Mouse (Mus musculus): ENCODE results near the gene Tox4. TPM values are rescaled to one million over a fixed set of nuclear protein-coding genes. Genes with fewer than 3 reads are reported as not detected.
"Not testable (repeated sequence)": the region's sequence is repeated elsewhere in the genome, so short reads cannot be mapped to it uniquely, and the experiment has no call there.

The Tox4 gene
- polyA plus RNA-seq, 1 experiment = 10.3 TPM

DNA sequence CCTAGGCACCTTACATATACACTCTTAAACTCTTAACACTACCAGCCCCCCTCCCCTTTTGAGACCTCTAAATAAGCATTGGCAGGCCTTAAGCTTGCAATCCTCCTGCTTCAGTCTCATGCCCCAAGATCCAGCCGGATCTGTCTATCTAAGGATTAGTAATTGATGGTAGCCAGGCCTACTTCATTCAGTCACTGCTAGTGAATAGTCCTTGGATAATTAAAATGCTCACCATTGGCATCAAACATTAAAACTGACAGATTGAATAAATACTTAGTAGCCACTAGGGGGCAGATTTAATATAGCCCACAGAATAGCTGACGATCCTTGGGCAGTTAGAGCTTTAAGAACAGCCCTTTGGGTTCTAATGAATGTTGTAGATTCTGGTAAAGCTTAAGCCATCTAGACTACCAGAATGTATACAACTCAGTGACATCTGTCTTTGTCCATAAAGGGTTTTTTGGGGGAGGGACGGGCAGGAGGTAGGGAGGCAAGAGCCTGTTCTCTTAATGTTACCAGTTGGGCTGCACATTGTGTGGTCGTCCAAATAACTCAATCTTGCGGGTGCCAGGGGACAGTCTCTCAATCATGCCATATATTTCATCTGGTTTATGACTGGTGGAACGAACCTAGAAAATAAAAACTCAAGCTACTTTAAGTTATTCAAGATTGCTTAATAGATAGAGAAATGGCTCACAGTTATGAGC is 16.8 kb downstream of the Tox4 start:
- no peak overlapping the region for H3K4me3 ChIP-seq (ENCODE audit: insufficient read depth, low read depth, low read length)
- H3K4me1 ChIP-seq (ENCODE audit: control insufficient read depth, insufficient read depth, insufficient read length, low read length) = no peaks in the 10 kb centered on the region
- no peak overlapping the region for H3K27ac ChIP-seq (replicated peaks; ENCODE audit: low read depth, low read length)

- not testable (repeated sequence) for H3K4me1 ChIP-seq (ENCODE audit: control insufficient read depth, insufficient read depth, insufficient read length, low read length); H3K4me3 ChIP-seq (ENCODE audit: insufficient read depth, low read depth, low read length); H3K27ac ChIP-seq (replicated peaks; ENCODE audit: low read depth, low read length)
Observed at GRCm38 (mm10) chr14:52303517-52303916, 24.6 kb downstream of the Tox4 start.

GRCm38 (mm10) chr14:52304644-52305271 is 25.8 kb downstream of the Tox4 start, which contains the start of gene Mettl3:
Mettl3 (minus strand) TSS chr14:52305128.
- Histone ChIP-seq H3K27ac (replicated peaks; ENCODE audit: low read depth, low read length) (peak within 1 kb of the TSS; percentile 86), H3K4me3 (ENCODE audit: insufficient read depth, low read depth, low read length) (peak within 1 kb of the TSS; percentile 80), H3K4me1 (ENCODE audit: control insufficient read depth, insufficient read depth, insufficient read length, low read length) (no peaks in the 10 kb centered on the region)

GRCm38 (mm10) chr14:52306100-52306499 is 27.2 kb downstream of the Tox4 start:
- Histone ChIP-seq H3K4me1 (ENCODE audit: control insufficient read depth, insufficient read depth, insufficient read length, low read length) (no peaks in the 10 kb centered on the region), H3K4me3 (ENCODE audit: insufficient read depth, low read depth, low read length) (no peak overlapping the region), H3K27ac (replicated peaks; ENCODE audit: low read depth, low read length) (no peak overlapping the region)

GRCm38 (mm10) chr14:52310343-52310742 is 31.4 kb downstream of the Tox4 start:
- not testable (repeated sequence) for H3K4me3 ChIP-seq (ENCODE audit: insufficient read depth, low read depth, low read length); H3K27ac ChIP-seq (replicated peaks; ENCODE audit: low read depth, low read length); H3K4me1 ChIP-seq (ENCODE audit: control insufficient read depth, insufficient read depth, insufficient read length, low read length)

GRCm38 (mm10) chr14:52310906-52311305 is 32.0 kb downstream of the Tox4 start:
- Histone ChIP-seq H3K4me3 (ENCODE audit: insufficient read depth, low read depth, low read length) (no peak overlapping the region), H3K27ac (replicated peaks; ENCODE audit: low read depth, low read length) (no peak overlapping the region), H3K4me1 (ENCODE audit: control insufficient read depth, insufficient read depth, insufficient read length, low read length) (no peaks in the 10 kb centered on the region)

GRCm38 (mm10) chr14:52313931-52314807 is 35.2 kb downstream of the Tox4 start:
- peak overlapping the region; percentile 23; the same call in 1 of the 2 replicates for H3K4me3 ChIP-seq (ENCODE audit: insufficient read depth, low read depth, low read length)
- H3K4me1 ChIP-seq (ENCODE audit: control insufficient read depth, insufficient read depth, insufficient read length, low read length) = no peaks in the 10 kb centered on the region
- H3K27ac ChIP-seq (replicated peaks; ENCODE audit: low read depth, low read length) = no peak overlapping the region

DNA sequence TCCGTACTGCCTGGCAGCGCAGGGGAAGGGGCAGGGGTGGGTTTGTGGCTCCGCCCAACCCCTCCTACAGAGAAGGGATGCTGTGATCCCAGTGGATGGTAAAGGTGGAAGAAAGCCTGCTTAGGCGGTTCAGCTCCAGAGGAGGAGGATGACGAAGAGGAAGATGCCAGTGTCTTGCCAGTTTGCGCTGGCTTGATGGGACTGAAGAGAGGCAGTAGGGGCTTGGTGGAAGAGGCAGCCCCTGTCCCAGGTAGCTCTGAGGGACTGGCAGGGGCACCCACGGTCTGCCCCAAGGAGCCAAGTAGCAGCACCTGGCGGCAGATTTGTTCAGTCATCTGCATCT is 35.8 kb downstream of the Tox4 start:
- H3K4me3 ChIP-seq (ENCODE audit: insufficient read depth, low read depth, low read length) = 0 out of 2 replicates have a peak overlapping the region, but pooled peaks have one; percentile 15
- no peak overlapping the region for H3K27ac ChIP-seq (replicated peaks; ENCODE audit: low read depth, low read length)
- no peaks in the 10 kb centered on the region for H3K4me1 ChIP-seq (ENCODE audit: control insufficient read depth, insufficient read depth, insufficient read length, low read length)

- no peaks in the 10 kb centered on the region for H3K4me1 ChIP-seq (ENCODE audit: control insufficient read depth, insufficient read depth, insufficient read length, low read length)
- H3K4me3 ChIP-seq (ENCODE audit: insufficient read depth, low read depth, low read length) = peak overlapping the region; percentile 86
- no peak overlapping the region for H3K27ac ChIP-seq (replicated peaks; ENCODE audit: low read depth, low read length)
Observed at GRCm38 (mm10) chr14:52315283-52315780, 36.4 kb downstream of the Tox4 start.

- no peaks in the 10 kb centered on the region for H3K4me1 ChIP-seq (ENCODE audit: control insufficient read depth, insufficient read depth, insufficient read length, low read length)
- H3K4me3 ChIP-seq (ENCODE audit: insufficient read depth, low read depth, low read length) = peak overlapping the region; percentile 86
- 0 out of 2 replicates have a peak overlapping the region, but pooled peaks have one; percentile 6 for H3K27ac ChIP-seq (replicated peaks; ENCODE audit: low read depth, low read length)
Observed at GRCm38 (mm10) chr14:52315792-52316440, 37.0 kb downstream of the Tox4 start.

DNA sequence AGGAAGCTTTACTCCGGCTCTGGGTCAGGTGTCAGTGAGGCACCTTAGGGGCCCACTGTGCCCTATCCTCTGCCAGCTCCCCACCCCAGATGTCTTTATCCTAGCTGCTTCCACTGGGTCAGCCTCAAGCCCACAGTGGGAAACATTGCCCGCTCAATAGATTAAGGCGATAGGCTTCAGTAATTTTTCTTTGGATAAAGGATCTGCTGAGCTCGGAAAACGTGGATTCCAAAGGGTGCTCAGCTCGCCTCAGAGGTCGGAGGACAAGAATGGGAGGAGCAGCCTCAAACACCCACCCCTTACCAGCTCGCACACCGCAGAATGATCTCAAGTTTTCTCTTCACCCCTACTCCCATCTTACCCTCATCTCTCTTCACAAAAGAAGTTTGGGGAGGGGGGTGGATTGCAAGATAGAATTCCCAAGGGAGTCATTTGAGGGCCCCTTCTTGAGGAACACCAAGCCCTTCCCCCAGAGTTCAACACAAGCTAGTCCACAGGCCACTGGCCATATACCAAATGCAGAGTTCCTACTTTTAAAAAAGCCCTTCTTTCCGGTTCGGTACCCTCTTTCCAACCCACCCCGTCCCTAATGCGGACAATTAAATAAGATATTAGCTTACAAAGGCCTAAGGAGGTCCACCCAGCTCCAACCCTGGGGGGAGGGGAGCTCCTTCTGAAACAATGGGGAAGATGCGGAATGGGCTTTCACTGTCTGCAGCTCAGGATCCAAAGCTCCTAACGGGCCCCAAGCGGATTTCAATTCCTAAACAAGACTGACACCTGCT is 37.7 kb downstream of the Tox4 start:
- H3K4me3 ChIP-seq (ENCODE audit: insufficient read depth, low read depth, low read length) = peak overlapping the region; percentile 86
- H3K27ac ChIP-seq (replicated peaks; ENCODE audit: low read depth, low read length) = no peak overlapping the region

GRCm38 (mm10) chr14:52319361-52319760 is 40.4 kb downstream of the Tox4 start:
- Histone ChIP-seq H3K4me1 (ENCODE audit: control insufficient read depth, insufficient read depth, insufficient read length, low read length) (no peaks in the 10 kb centered on the region), H3K27ac (replicated peaks; ENCODE audit: low read depth, low read length) (no peak overlapping the region), H3K4me3 (ENCODE audit: insufficient read depth, low read depth, low read length) (no peak overlapping the region)

More for the DNA sequence above, 37.7 kb downstream of the Tox4 start:
- no peaks in the 10 kb centered on the region for H3K4me1 ChIP-seq (ENCODE audit: control insufficient read depth, insufficient read depth, insufficient read length, low read length)

- no peaks in the 10 kb centered on the region for H3K4me1 ChIP-seq (ENCODE audit: control insufficient read depth, insufficient read depth, insufficient read length, low read length)
Observed at GRCm38 (mm10) chr14:52325890-52326289, 46.9 kb downstream of the Tox4 start.

GRCm38 (mm10) chr14:52327375-52327901 is 48.5 kb downstream of the Tox4 start:
- Histone ChIP-seq H3K4me1 (ENCODE audit: control insufficient read depth, insufficient read depth, insufficient read length, low read length) (no peaks in the 10 kb centered on the region), H3K4me3 (ENCODE audit: insufficient read depth, low read depth, low read length) (peak overlapping the region; percentile 42), H3K27ac (replicated peaks; ENCODE audit: low read depth, low read length) (no peak overlapping the region)

More at GRCm38 (mm10) chr14:52325890-52326289, 46.9 kb downstream of the Tox4 start:
- H3K27ac ChIP-seq (replicated peaks; ENCODE audit: low read depth, low read length) = no peak overlapping the region
- no peak overlapping the region for H3K4me3 ChIP-seq (ENCODE audit: insufficient read depth, low read depth, low read length)

Data from brown adipose tissue, adult 24 weeks (tissue).